Mouse (Mus musculus) thymus, adult 2 months (tissue): ENCODE data around the gene Flna. TPM values are rescaled to one million over a fixed set of nuclear protein-coding genes. Genes with fewer than 3 reads are reported as not detected.

ENCODE experiments used
- DNase-seq: peaks from one replicate; pipeline ENCODE4 v3.0.0; 2021
- H3K27ac ChIP-seq: fragments of 200-500 bp; 2 replicates; pipeline ENCODE4 v1.5.1; 2012; ENCODE audit warnings: low read length, control low read depth; ENCODE audit not compliant: control insufficient read depth, insufficient read depth
- H3K27me3 ChIP-seq: fragments of 200-500 bp; 2 replicates; pipeline ENCODE4 v1.6.1; 2012; ENCODE audit warnings: mild to moderate bottlenecking, low read length, moderate library complexity, mixed read lengths; ENCODE audit not compliant: control insufficient read depth, insufficient read depth
- H3K36me3 ChIP-seq: fragments of 200-500 bp; 2 replicates; pipeline ENCODE4 v1.6.1; 2012; ENCODE audit warnings: mild to moderate bottlenecking, low read length, moderate library complexity; ENCODE audit not compliant: control insufficient read depth, insufficient read depth
- H3K4me1 ChIP-seq: fragments of 200-500 bp; replicated peaks from 2 replicates; pipeline ENCODE4 v1.6.1; 2012; ENCODE audit warnings: low read length; ENCODE audit not compliant: control insufficient read depth, insufficient read depth
- H3K4me3 ChIP-seq: fragments of 200-500 bp; 2 replicates; pipeline ENCODE4 v1.5.1; 2012; ENCODE audit warnings: mild to moderate bottlenecking, low read length, control low read depth, moderate library complexity; ENCODE audit not compliant: control insufficient read depth, insufficient read depth
- CTCF ChIP-seq: fragments of 200-500 bp; IDR thresholded peaks from 2 replicates; pipeline ENCODE4 v1.5.1; 2012; ENCODE audit warnings: mild to moderate bottlenecking, control low read depth, low read length, moderate library complexity, borderline replicate concordance; ENCODE audit not compliant: control insufficient read depth, poor library complexity, insufficient read depth; ENCODE audit errors: extremely low read depth
- POLR2A ChIP-seq: fragments of 200-500 bp; IDR thresholded peaks from 2 replicates; pipeline ENCODE4 v1.6.1; 2012; ENCODE audit warnings: mild to moderate bottlenecking, low read length, control low read depth, moderate library complexity; ENCODE audit not compliant: control insufficient read depth, poor library complexity, insufficient read depth; ENCODE audit errors: extremely low read depth
- WGBS: fragments of 180-500 bp; shearing (Covaris S2); methylation state at CpG from one replicate; pipeline ENCODE4 v1.1.7; 2018; 5-methylcytosine and 5-hydroxymethylcytosine counted together
- polyA plus RNA-seq: library from polyadenylated mRNA; depleted of rRNA; stranded (reverse); fragments of >200 nt; gene quantifications from 2 replicates; pipeline ENCODE4 v1.2.3, GENCODE M21; 2012

Flna gene
- polyA plus RNA-seq, 1 experiment, result 498 TPM

DNA sequence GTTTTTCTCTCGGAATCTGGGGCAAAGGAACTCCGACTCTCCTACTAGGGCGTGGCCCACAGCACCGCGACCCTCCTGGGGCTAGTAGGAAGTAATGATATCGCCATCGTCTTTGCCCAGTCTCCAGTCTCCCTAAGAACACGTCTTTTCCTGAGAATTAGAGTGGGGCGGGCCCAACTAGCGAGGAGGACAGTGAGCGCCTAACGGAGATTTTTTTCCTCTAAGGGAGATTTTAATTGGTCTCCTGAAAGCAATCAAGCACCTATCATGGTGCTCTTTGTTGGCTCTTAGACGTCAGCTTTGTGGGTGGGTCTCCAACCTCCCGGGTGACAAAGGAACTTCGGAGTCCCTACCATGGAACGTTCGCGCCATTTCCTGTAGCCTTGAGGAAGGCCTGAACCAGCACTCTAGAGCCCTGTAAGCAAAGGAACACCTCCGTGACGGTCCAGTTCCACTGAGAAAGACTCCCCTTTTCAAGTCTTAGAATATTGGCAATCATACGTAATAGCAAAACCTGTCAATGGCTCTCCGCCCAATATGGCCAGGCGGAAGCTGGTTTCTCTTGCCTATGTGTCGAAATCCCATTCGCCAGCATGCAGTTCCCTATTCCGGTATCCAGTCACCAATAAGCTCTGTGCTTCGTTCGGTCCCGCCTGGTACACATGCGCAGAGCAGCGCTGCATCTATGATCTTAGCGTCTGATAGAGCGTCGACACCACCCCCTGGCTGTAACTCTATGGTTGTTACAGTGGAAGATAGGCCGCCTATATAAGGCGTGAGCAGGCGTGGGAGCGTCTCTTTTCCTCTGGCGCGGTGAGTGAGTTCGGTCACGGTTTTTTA, 20.7 kb upstream of the Flna start, which contains the start of gene Rpl10:
Gene Rpl10, plus strand, starts transcription at position 751 of the 840 bp plus-strand sequence.
- TF ChIP-seq CTCF (no peak), POLR2A (peak; percentile 77)
- WGBS, result 1% methylated on average over 42 of the region's 42 CpGs
- peaks cover 3% of the 10 kb centered on the region; the same call in 1 of the 2 replicates for H3K4me1 ChIP-seq
- H3K36me3 ChIP-seq, result peaks cover 4% of the 10 kb centered on the region
- DNase-seq, result peak; percentile 82
- peak within 1 kb of the TSS; percentile 88 for H3K27ac ChIP-seq
- no peaks in the 10 kb centered on the region for H3K27me3 ChIP-seq
- peak within 1 kb of the TSS; percentile 80 for H3K4me3 ChIP-seq

- Histone ChIP-seq H3K4me3 (peak overlapping the region; percentile 55), H3K4me1 (peaks cover 3% of the 10 kb centered on the region; the same call in 1 of the 2 replicates), H3K27me3 (no peaks in the 10 kb centered on the region), H3K27ac (peak overlapping the region; percentile 83), H3K36me3 (peaks cover 4% of the 10 kb centered on the region)
- 31% methylated on average over 3 of the region's 3 CpGs for WGBS
- TF ChIP-seq POLR2A (no peak), CTCF (no peak)
- no peak for DNase-seq
These were observed 20.1 kb upstream of the Flna start for GRCm38 (mm10) chrX:74269736-74270061.

GRCm38 (mm10) chrX:74257746-74258145, 8.1 kb upstream of the Flna start:
- Histone ChIP-seq H3K27me3 (no peaks in the 10 kb centered on the region), H3K4me1 (peaks cover 6% of the 10 kb centered on the region), H3K36me3 (peaks cover 9% of the 10 kb centered on the region; the same call in 1 of the 2 replicates), H3K4me3 (no peak overlapping the region), H3K27ac (no peak overlapping the region)
- DNase-seq, result no peak
- no peak for TF ChIP-seq POLR2A
- no peak for TF ChIP-seq CTCF
- 27% methylated on average over 3 of the region's 3 CpGs for WGBS

DNA sequence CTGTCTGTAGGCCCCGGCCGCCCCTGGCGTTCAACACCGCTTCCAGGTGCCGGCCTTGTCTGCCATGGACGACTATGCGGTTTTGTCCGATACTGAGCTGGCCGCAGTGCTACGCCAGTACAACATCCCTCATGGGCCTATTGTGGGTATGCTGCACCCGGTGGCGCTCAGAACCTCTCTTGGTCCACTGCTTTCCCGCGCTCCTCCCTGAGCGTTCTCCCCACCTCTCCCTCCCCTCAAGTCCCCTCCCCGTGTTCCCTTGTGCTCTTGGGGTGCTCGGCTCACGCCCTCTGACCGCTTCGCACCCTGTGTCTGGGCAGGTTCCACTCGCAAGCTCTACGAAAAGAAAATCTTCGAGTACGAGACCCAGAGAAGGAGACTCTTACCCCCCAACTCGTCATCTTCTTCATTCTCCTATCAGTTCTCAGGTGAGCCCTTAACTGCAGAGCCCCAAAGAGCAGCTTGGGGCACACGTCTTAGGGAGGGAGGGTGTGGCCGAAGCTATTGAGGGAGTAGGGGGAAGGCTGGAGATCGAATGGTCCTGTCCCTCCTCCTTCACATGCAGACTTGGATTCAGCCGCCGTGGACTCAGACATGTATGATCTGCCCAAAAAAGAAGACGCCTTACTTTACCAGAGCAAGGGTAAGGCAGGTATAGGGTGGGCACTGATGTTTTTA, 5.4 kb upstream of the Flna start:
- Histone ChIP-seq H3K4me1 (peaks cover 7% of the 10 kb centered on the region), H3K4me3 (peak overlapping the region; percentile 96), H3K27ac (peak overlapping the region; percentile 87), H3K36me3 (peaks cover 9% of the 10 kb centered on the region; the same call in 1 of the 2 replicates), H3K27me3 (no peaks in the 10 kb centered on the region)
- no peak for TF ChIP-seq POLR2A
- no peak for TF ChIP-seq CTCF
- peak; percentile 5 for DNase-seq
- 2% methylated on average over 31 of the region's 31 CpGs for WGBS

DNA sequence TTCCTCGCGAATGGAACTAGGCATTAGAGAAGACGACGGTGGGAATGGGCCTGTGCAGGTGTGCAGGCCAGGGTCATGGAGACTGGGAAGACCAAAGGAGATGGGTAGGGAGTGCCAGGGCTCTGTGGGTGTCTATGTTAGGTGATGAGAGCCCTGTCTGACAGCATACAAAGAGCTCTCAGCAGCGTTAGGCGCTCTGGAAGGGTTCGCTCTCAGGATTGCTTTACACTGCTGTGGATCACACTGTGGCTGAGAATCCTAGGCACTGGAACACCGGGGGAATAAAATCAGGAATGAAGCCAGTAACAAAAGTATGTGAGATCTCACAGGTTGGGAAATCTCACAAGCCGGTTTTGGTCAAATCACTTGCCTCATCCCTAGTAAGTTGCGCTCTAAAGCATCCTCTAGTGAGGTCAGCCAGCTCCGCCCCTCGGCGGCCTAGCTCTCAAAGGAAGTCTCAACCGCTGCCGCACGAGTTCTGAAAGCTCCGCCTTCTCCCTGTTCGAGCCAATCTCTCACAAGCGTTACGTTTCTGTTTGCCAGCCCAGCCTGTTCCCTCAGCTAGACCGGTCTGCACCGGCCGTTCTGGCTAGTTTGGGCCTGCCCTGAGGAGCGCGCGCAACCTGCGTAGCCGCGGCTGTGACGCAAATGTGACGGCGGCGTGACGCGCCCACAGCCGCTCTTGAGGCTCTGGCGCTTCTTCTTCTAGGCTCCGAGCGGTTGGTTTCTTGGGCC, 4.7 kb upstream of the Flna start, which contains the start of gene Emd:
Gene Emd, plus strand, starts transcription at position 535 of the 735 bp plus-strand sequence.
- peaks cover 11% of the 10 kb centered on the region for H3K4me1 ChIP-seq
- peak within 1 kb of the TSS; percentile 87 for H3K27ac ChIP-seq
- TF ChIP-seq POLR2A (peak; percentile 53), CTCF (no peak)
- peaks cover 9% of the 10 kb centered on the region; the same call in 1 of the 2 replicates for H3K36me3 ChIP-seq
- peak; percentile 75 for DNase-seq
- no peaks in the 10 kb centered on the region for H3K27me3 ChIP-seq
- peak within 1 kb of the TSS; percentile 96 for H3K4me3 ChIP-seq
- 15% methylated on average over 39 of the region's 39 CpGs for WGBS

GRCm38 (mm10) chrX:74248651-74249050, 969 bp downstream of the Flna start:
- no peak overlapping the region; the same call in 1 of the 2 replicates for H3K4me3 ChIP-seq
- H3K36me3 ChIP-seq, result no peaks in the 10 kb centered on the region
- TF ChIP-seq POLR2A (no peak), CTCF (peak; percentile 59; the same call in 1 of the 2 replicates)
- H3K27ac ChIP-seq, result peak overlapping the region; percentile 45; the same call in 1 of the 2 replicates
- no peaks in the 10 kb centered on the region for H3K27me3 ChIP-seq
- WGBS, result 5% methylated on average over 3 of the region's 3 CpGs
- peaks cover 15% of the 10 kb centered on the region; the same call in 1 of the 2 replicates for H3K4me1 ChIP-seq
- peak; percentile 67 for DNase-seq
